In genomic region chr9:63838996-63839772, GRCm38 (mm10) we compare ENCODE assay signal across 18 mouse cellular contexts.
DNase-seq lines count a peak whose midpoint lies in the region; ATAC-seq and TF ChIP-seq lines count a peak whose summit lies in the region.
"Had no signal": no experiment of that assay in that cellular context is flagged by ENCODE, and none has a peak within 500 bp of the region (broad histone marks: within the 10 kb centered on the region; RNA-seq: fewer than 3 reads in every experiment).

No protein-coding gene starts in this region.

- H3K36me3 ChIP-seq in myocyte (ENCODE audit: control insufficient read depth, insufficient read depth), result no peaks in the 10 kb centered on the region
- no peaks in the 10 kb centered on the region for H3K36me3 ChIP-seq in hindbrain, postnatal 0 days (ENCODE audit: insufficient read depth, low read length)
- H3K36me3 ChIP-seq: embryonic facial prominence, embryonic 12.5 days; lung, embryonic 15.5 days; midbrain, embryonic 15.5 days; stomach, embryonic 15.5 days had no signal

- no peak for TF ChIP-seq POLR2A in myocyte (IDR thresholded peaks at IDR 0.05; ENCODE audit: insufficient read length, low read depth)

- H3K4me2 ChIP-seq in myocyte (ENCODE audit: low read depth), result no peak overlapping the region
- H3K4me2 ChIP-seq in hindbrain, postnatal 0 days (ENCODE audit: low read depth, low read length), result no peak overlapping the region
- H3K4me2 ChIP-seq: embryonic facial prominence, embryonic 12.5 days; lung, embryonic 15.5 days; midbrain, embryonic 15.5 days; stomach, embryonic 15.5 days had no signal

- H3K4me3 ChIP-seq in myocyte, result no peak overlapping the region
- H3K4me3 ChIP-seq in hindbrain, postnatal 0 days (ENCODE audit: low read length), result no peak overlapping the region
- H3K4me3 ChIP-seq: embryonic facial prominence, embryonic 12.5 days; lung, embryonic 15.5 days; midbrain, embryonic 15.5 days; stomach, embryonic 15.5 days had no signal

- H3K4me1 ChIP-seq in hindbrain, postnatal 0 days (ENCODE audit: insufficient read depth, low read length), result 0 out of 2 replicates have a peak, but pooled peaks cover 3% of the 10 kb centered on the region
- H3K4me1 ChIP-seq: lung, embryonic 15.5 days; midbrain, embryonic 15.5 days had no signal

- no peaks in the 10 kb centered on the region for H3K79me2 ChIP-seq in myocyte (ENCODE audit: control insufficient read depth, insufficient read depth)

- no peak overlapping the region for H3K9ac ChIP-seq in hindbrain, postnatal 0 days (replicated peaks; ENCODE audit: low read length)
- H3K9ac ChIP-seq: embryonic facial prominence, embryonic 12.5 days; lung, embryonic 15.5 days; midbrain, embryonic 15.5 days; stomach, embryonic 15.5 days had no signal

- ATAC-seq in hindbrain, postnatal 0 days, result no peak
- ATAC-seq: midbrain, embryonic 15.5 days had no signal

- WGBS in hindbrain, postnatal 0 days, result 90% methylated on average over 14 of the region's 14 CpGs

- no peaks in the 10 kb centered on the region for H3K27me3 ChIP-seq in myocyte (ENCODE audit: control insufficient read depth, insufficient read depth, insufficient read length)
- no peaks in the 10 kb centered on the region for H3K27me3 ChIP-seq in hindbrain, postnatal 0 days (ENCODE audit: insufficient read depth, low read length)
- H3K27me3 ChIP-seq: lung, embryonic 15.5 days; midbrain, embryonic 15.5 days; stomach, embryonic 15.5 days had no signal

- DNase-seq in frontal cortex, adult 2 months (ENCODE audit: extremely low spot score in 1 of 2, low spot score in 1 of 2), result peak; percentile 32 to 78
- no peak for DNase-seq in frontal cortex, postnatal 10 days (ENCODE audit: low spot score in 2 of 2)
- peak; percentile 31 to 49 for DNase-seq in urinary bladder, adult 18-20 months (ENCODE audit: low spot score in 2 of 2)
- no peak for DNase-seq in urinary bladder, postnatal 10 days (ENCODE audit: low spot score)
- DNase-seq in adrenal gland, postnatal 14 days, result peak; percentile 77
- no peak for DNase-seq in layer of hippocampus, postnatal 36 days
- DNase-seq in hindbrain, postnatal 0 days (ENCODE audit: low spot score), result no peak
- DNase-seq: B cell, adult 2 months; cerebellum, adult 18-20 months; heart, adult 11 months; layer of hippocampus, adult 9-11 months; thymus, postnatal 14 days had no signal

- H3K27ac ChIP-seq in hindbrain, postnatal 0 days, result no peak overlapping the region
- H3K27ac ChIP-seq: embryonic facial prominence, embryonic 12.5 days; kidney, postnatal 0 days; lung, embryonic 15.5 days; midbrain, embryonic 15.5 days; stomach, embryonic 15.5 days had no signal

- H3K9me3 ChIP-seq in hindbrain, postnatal 0 days (ENCODE audit: low read length), result no peaks in the 10 kb centered on the region
- H3K9me3 ChIP-seq: embryonic facial prominence, embryonic 12.5 days; lung, embryonic 15.5 days; midbrain, embryonic 15.5 days; stomach, embryonic 15.5 days had no signal

- no peak overlapping the region for H3ac ChIP-seq in myocyte (ENCODE audit: control insufficient read depth, insufficient read length)

- TF ChIP-seq CTCF in hindbrain, postnatal 0 days (IDR thresholded peaks at IDR 0.05; ENCODE audit: low read depth), result no peak

TF ChIP-seq in myocyte, 11 proteins besides CTCF, POLR2A, EP300 and RAD21:
- TF ChIP-seq MYOD1 (IDR thresholded peaks at IDR 0.05; ENCODE audit: control insufficient read depth in 1 of 3, insufficient read length in 2 of 3, low read depth in 2 of 3) (peak in 2 of 3 experiments; percentile 55 to 78), MAX (IDR thresholded peaks at IDR 0.05; ENCODE audit: low read depth) (no peak), MYOG (IDR thresholded peaks at IDR 0.05; ENCODE audit: control insufficient read depth in 1 of 3, insufficient read depth in 1 of 3, insufficient read length in 2 of 3, low read depth in 2 of 3) (peak in 1 of 3 experiments; percentile 51)
TF ChIP-seq in myocyte: peak in this region for 2.

Comparison
In these comparisons a context has a peak if more than half of its experiments do, and no peak if none do; other contexts are left out.
1. DNase-seq: peak in frontal cortex, adult 2 months (2 of 2), urinary bladder, adult 18-20 months (2 of 2) and adrenal gland, postnatal 14 days (single experiment); none in frontal cortex, postnatal 10 days (0 of 2), urinary bladder, postnatal 10 days (single experiment), layer of hippocampus, postnatal 36 days (0 of 2) and hindbrain, postnatal 0 days (single experiment).